Mouse (Mus musculus): ENCODE measurements around the gene Hdc. TPM values are rescaled to one million over a fixed set of nuclear protein-coding genes. Genes with fewer than 3 reads are reported as not detected.

The Hdc gene
- polyA plus RNA-seq, 1 experiment from 2014 or later, result 0.97 TPM

DNA sequence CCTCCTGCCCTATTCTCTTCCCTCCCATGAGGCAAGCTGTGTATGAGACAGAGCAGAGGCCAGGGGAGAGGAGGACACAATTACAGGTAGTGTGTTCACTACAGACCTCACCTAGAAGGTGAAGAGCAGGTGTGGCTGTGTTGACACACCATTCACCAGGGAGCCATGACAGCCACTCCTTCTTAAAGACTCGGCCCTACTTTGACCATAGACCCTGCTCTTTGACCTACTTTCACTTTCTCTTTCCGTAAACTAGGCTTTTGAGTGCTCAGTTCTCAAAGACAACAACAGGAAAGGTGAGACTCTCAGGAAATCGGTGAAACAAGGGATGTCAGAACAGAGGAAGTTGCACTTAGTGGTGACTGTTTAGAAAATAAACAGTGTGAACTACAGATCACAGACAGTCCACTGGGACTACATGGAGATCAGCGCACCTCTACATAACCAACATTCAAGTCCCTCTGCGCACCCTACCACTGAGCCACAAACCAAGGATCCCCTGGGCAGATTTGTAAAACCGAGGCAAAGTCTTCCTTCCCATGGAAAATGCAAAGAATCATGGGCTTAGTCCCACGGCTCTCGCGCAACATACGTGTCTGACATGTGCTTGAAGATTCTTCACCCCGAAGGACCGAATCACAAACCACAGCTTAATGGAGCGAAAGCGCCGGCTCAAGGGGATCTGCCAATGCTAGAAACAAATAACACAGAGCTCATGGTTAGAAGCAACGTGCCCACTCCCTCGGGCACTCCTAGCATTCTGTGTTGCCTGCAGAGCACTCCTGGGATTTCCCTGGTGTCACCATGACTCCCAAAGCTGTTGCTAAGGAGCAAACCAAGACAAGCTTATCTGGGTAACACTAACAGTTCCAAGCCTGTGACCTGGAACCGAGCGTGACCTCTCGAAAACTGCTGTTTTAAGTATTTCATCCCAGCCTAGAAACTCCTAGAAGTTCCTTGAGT lies 21.5 kb downstream of the Hdc start:
- no peaks in the 10 kb centered on the region for H3K9me3 ChIP-seq
- H3K27ac ChIP-seq, result no peak overlapping the region
- H3K9ac ChIP-seq (replicated peaks), result no peak overlapping the region
- H3K4me1 ChIP-seq (replicated peaks), result no peaks in the 10 kb centered on the region
- ATAC-seq, result no peak
- WGBS, result 79% methylated on average over 20 of the region's 20 CpGs
- no peaks in the 10 kb centered on the region for H3K36me3 ChIP-seq
- H3K27me3 ChIP-seq, result 0 out of 2 replicates have a peak, but pooled peaks cover 3% of the 10 kb centered on the region
- no peak overlapping the region for H3K4me3 ChIP-seq (replicated peaks)
- no peak overlapping the region for H3K4me2 ChIP-seq (replicated peaks)

DNA sequence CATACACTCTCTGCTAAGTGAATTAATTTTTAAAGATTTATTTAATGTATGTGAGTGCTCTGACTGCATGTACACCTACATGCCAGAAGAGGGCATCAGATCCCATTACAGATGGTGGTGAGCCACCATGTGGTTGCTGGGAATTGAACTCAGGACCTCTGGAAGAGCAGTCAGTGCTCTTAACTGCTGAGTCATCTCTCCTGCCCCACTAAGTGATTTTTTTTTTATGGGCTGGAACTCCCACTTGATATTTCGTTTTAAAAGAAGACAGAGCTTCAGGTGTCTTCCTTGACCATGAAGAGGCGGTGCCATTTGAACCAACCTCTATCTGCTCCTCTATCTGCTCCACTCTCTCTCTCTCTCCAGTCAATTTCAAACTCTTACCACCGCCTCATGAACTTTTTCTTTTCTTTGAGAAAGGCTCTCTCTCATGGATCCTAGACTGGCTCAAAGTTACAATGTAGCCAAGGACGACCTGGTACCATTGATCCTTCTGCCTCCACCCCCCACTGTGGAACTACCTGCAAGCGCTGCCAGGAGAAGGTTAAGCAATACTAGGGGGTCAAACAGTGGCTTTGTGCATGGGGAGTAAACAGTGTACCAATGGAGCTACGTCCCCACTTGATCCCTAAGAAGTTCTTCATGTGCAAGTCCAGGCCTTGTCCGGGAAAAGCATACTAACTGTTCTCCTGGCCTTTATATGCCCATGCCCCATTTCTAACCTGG lies 22.6 kb downstream of the Hdc start:
- Histone ChIP-seq H3K9ac (replicated peaks) (no peak overlapping the region), H3K9me3 (no peaks in the 10 kb centered on the region), H3K4me2 (replicated peaks) (no peak overlapping the region), H3K27ac (no peak overlapping the region), H3K27me3 (0 out of 2 replicates have a peak, but pooled peaks cover 3% of the 10 kb centered on the region), H3K4me1 (replicated peaks) (no peaks in the 10 kb centered on the region), H3K36me3 (no peaks in the 10 kb centered on the region), H3K4me3 (replicated peaks) (no peak overlapping the region)
- 94% methylated on average over 7 of the region's 7 CpGs for WGBS
- ATAC-seq, result no peak

DNA sequence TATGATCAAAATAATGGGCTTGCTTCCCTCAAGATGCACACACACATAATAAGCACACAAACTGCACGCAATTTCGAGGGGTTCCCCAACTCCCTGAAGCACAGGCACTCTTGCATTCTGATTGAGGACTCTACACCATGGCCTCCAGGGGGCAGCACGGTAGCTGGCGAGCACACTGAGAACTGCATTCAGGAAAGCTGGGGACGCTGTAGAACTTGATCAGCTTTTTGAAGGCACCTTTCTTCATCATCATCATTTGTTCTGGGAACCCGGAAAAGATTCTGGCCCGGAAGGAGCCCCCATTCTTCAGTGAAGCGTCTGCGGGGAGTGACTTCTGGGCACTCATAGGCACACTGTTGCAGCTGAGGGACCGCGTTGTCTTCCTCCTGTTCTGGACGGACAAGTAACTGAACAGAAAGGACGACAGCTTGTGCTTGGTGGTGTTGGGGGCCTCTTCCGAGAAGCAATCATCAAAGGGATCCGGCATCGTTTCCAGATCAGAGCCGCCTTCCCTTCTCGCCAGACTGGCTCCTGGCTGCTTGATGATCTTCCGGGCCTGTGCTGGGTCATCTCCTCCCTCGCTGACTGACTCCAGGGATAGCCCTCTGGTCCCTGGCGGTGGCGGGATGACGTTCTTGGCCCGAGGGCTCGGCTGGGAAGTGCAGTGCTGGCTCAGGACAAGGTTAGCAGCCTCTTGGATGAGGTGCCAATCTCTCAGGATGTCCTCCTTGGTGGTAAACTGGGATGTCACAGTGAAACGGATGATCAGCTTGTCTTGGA lies 25.1 kb downstream of the Hdc start:
- Histone ChIP-seq H3K4me3 (replicated peaks) (peak overlapping the region; percentile 30), H3K4me1 (replicated peaks) (no peaks in the 10 kb centered on the region), H3K36me3 (no peaks in the 10 kb centered on the region), H3K9me3 (no peaks in the 10 kb centered on the region), H3K27ac (no peak overlapping the region), H3K9ac (replicated peaks) (peak overlapping the region; percentile 44; the same call in 1 of the 2 replicates), H3K4me2 (replicated peaks) (peak overlapping the region; percentile 52), H3K27me3 (0 out of 2 replicates have a peak, but pooled peaks cover 3% of the 10 kb centered on the region)
- ATAC-seq, result 0 out of 2 replicates have a peak, but pooled peaks have one; percentile 43
- 36% methylated on average over 26 of the region's 26 CpGs for WGBS

DNA sequence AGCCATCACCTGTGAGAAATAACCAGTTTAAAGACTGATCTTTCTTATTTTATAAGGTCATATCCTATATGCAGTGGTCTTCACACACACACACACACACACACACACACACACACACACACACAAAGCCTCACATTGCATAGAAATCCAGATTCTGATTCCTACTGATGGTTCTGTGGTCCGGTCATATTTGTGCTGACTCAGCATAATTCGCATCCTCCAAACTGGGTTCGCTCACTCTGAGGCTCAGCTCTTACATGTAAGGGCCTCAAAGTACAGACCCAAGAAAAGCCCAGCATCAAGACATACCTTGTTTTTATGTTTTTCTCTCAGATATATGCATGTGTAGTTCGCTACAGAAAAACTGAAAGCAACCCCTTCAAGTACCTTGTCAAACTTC lies 27.8 kb downstream of the Hdc start:
- H3K36me3 ChIP-seq, result peaks cover 11% of the 10 kb centered on the region
- H3K4me2 ChIP-seq (replicated peaks), result no peak overlapping the region
- H3K27me3 ChIP-seq, result 0 out of 2 replicates have a peak, but pooled peaks cover 3% of the 10 kb centered on the region
- no peaks in the 10 kb centered on the region for H3K9me3 ChIP-seq
- no peak overlapping the region for H3K4me3 ChIP-seq (replicated peaks)
- no peak overlapping the region for H3K27ac ChIP-seq
- no peaks in the 10 kb centered on the region for H3K4me1 ChIP-seq (replicated peaks)
- no peak overlapping the region for H3K9ac ChIP-seq (replicated peaks)
- no peak for ATAC-seq
- 94% methylated on average over 4 of the region's 4 CpGs for WGBS

DNA sequence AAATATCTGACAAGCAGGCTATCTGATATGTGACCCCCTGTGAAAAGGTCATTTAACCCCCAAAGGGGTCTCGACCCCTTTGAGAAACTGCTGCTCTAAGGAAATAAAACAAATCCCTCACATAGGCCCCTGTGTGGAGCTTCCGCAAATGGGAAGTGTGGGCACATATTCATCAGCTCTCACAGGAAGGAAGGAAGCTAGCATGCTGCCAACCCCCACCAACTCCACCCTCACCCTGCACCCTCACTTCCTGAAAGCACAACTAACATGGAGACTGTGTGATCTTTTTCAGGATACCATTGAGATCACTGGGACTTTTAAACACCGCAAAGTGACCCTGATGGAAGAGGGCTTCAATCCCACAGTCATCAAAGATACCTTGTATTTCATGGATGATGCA lies 31.6 kb downstream of the Hdc start:
- ATAC-seq, result no peak
- Histone ChIP-seq H3K4me2 (replicated peaks) (no peak overlapping the region), H3K9ac (replicated peaks) (no peak overlapping the region), H3K4me3 (replicated peaks) (no peak overlapping the region), H3K36me3 (peaks cover 15% of the 10 kb centered on the region), H3K4me1 (replicated peaks) (no peaks in the 10 kb centered on the region), H3K27me3 (no peaks in the 10 kb centered on the region), H3K9me3 (no peaks in the 10 kb centered on the region), H3K27ac (no peak overlapping the region)
- WGBS, result 90% methylated on average over 3 of the region's 3 CpGs

DNA sequence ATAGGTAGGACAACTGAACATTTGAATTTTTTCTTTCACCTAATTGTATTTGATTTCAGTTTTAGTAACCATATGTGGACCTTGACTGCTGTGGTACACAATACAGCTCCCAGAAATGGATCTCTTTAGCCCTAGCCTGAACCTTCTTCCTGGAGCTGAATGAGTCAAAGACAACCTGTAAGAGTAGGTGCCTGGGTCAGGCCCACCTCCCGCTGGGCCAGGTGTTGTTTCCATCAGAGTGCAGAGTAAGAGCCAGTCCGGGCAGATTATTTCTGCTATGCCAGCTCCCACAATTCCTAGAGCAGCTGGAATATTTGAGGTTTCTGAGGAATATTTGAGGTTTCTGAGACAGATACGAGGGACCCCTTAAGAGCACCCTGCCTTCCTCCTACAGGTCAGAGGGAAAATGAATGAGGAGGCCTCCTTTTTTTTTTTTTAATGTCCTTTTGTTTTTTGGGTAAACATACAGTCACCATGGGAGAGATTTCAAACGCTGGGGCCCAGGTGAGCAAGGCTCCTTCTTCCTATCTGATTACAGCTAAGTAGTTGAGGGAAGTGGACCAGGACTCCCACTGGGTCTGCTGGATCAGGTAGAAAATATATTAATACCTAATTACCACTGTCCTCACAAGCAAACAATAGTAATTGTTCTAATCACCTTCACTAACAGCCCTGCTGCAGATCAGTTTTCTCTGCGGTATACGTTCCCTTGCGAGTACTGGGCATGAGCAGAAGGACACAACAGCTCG lies 34.3 kb downstream of the Hdc start:
- no peaks in the 10 kb centered on the region for H3K4me1 ChIP-seq (replicated peaks)
- WGBS, result 85% methylated on average over 8 of the region's 8 CpGs
- no peak overlapping the region for H3K27ac ChIP-seq
- H3K4me3 ChIP-seq (replicated peaks), result no peak overlapping the region
- no peak overlapping the region for H3K9ac ChIP-seq (replicated peaks)
- no peaks in the 10 kb centered on the region for H3K9me3 ChIP-seq
- ATAC-seq, result no peak
- peaks cover 15% of the 10 kb centered on the region for H3K36me3 ChIP-seq
- no peaks in the 10 kb centered on the region for H3K27me3 ChIP-seq
- H3K4me2 ChIP-seq (replicated peaks), result no peak overlapping the region

DNA sequence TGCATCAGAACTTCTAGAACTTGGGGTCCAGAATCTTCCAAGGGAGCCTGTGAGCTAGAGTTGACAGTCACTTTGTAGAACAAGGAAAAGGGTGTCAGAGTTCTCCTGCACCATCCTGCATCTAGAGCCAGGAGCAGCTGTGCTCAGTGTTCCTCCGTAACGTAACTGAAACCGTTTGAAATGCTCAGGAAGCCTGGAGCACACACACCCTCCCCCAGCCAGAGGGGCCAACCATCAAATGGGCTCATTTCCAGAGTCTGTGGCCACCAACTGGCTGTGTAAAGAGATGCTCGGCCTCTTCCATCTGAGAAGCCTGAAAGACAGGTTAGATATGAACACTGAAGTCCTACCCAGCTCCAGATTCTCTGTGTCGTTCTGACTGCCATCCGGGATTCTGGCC lies 35.1 kb downstream of the Hdc start:
- Histone ChIP-seq H3K4me2 (replicated peaks) (no peak overlapping the region), H3K27me3 (no peaks in the 10 kb centered on the region), H3K4me1 (replicated peaks) (no peaks in the 10 kb centered on the region), H3K27ac (no peak overlapping the region), H3K4me3 (replicated peaks) (no peak overlapping the region), H3K36me3 (peaks cover 15% of the 10 kb centered on the region), H3K9me3 (no peaks in the 10 kb centered on the region), H3K9ac (replicated peaks) (no peak overlapping the region)
- 86% methylated on average over 6 of the region's 6 CpGs for WGBS
- ATAC-seq, result no peak

DNA sequence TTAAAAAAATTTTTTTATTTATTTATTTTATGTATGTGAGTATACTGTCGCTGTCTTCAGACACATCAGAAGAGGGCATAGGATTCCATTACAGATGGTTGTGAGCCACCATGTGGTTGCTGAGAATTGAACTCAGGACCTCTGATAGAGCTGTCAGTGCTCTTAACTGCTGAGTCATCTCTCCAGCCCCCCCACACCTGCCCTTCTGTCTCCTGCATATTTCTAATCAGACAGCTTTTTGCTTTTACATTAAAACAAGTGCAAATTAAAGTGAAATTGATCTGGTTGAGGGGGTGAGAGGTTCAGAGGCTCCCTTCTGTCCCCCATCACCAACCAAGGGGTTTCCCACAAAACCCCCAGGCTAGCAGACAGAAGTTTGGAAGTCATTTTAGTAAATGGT lies 39.8 kb downstream of the Hdc start:
- Histone ChIP-seq H3K4me2 (replicated peaks) (no peak overlapping the region), H3K4me1 (replicated peaks) (no peaks in the 10 kb centered on the region), H3K36me3 (no peaks in the 10 kb centered on the region), H3K9me3 (no peaks in the 10 kb centered on the region), H3K27ac (no peak overlapping the region), H3K9ac (replicated peaks) (no peak overlapping the region), H3K4me3 (replicated peaks) (no peak overlapping the region), H3K27me3 (no peaks in the 10 kb centered on the region)
- 97% methylated on average over 1 of the region's 1 CpGs for WGBS
- ATAC-seq, result no peak

DNA sequence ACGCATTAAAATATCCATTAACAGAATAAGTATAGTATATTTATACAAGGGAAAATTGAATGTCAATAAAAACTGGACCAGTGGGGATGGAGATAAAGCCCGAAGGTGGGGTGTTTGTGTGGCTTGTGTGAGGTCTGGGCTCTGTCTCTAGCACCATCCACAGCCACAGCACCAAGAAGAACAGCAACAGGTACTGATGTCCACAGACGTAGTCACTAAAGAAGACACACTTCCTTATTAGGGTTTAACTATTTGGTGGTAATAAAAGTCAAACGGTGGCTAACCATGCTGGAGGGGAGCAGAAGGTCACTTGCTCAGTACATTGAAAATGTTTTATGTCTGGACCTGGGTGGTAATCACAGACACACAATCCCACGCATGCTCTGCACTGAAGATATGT lies 41.7 kb downstream of the Hdc start:
- Histone ChIP-seq H3K27ac (no peak overlapping the region), H3K4me3 (replicated peaks) (no peak overlapping the region), H3K4me2 (replicated peaks) (no peak overlapping the region), H3K9me3 (no peaks in the 10 kb centered on the region), H3K36me3 (no peaks in the 10 kb centered on the region), H3K9ac (replicated peaks) (no peak overlapping the region), H3K4me1 (replicated peaks) (no peaks in the 10 kb centered on the region), H3K27me3 (no peaks in the 10 kb centered on the region)
- no peak for ATAC-seq
- 92% methylated on average over 5 of the region's 5 CpGs for WGBS

DNA sequence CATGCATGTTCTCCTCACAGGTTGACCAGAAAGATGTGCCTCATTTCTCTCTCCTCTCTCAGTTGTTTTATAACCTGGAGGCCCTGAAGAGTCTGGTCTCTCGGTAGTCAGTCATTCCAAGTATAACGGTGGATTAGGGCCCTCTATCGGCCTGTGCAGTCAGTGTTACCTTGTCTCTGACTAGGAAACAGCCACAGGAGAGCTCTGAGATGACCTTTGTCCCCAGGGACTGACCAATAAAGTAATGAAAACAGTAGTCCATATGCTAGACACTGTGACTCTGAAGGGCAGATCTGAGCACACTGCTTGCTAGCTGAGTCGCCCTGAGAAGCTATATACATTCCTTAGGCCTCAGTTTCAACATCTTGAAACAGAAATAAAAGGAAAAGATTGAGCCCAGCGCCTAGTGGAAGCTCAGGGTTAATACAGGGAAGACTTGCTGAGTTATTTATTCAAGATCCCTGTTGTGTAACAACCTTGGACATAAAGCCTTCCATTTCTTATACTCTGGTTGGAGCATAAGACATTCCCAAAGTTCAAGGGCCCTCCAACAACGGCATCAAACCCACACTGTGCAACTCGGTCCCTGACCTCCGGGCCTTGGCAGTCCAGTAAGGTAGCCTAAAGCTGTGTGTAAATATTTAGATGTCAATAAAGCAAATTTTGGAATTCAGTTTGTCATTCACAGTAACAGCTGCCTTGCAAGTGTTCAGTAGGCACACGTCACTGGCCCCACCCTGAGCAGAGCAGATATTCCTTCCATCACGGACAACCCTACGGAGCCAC lies 43.5 kb downstream of the Hdc start:
- Histone ChIP-seq H3K27ac (no peak overlapping the region), H3K9ac (replicated peaks) (no peak overlapping the region), H3K4me3 (replicated peaks) (no peak overlapping the region), H3K4me1 (replicated peaks) (no peaks in the 10 kb centered on the region), H3K27me3 (no peaks in the 10 kb centered on the region), H3K9me3 (peaks cover 3% of the 10 kb centered on the region), H3K4me2 (replicated peaks) (no peak overlapping the region), H3K36me3 (no peaks in the 10 kb centered on the region)
- WGBS, result 82% methylated on average over 11 of the region's 11 CpGs
- ATAC-seq, result no peak

DNA sequence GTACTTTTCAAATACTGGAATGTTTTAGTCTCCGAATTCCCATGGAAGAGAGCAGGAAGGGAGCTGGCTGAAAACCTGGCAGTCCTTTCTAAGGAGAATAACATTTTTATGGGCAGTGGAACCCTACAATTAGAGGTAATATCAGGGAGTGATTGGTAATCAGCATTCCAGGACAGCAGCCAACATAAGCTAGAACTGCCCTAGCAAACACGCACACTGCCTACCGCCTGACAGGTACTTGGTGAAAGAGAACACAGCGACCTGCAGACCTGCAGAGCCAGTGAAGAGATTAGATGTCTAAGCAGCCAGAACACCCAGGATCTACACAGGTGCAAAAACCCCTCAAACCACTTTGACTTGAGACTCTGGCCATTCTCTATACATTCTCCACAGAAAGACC lies 46.4 kb downstream of the Hdc start:
- 89% methylated on average over 4 of the region's 4 CpGs for WGBS
- Histone ChIP-seq H3K4me1 (replicated peaks) (no peaks in the 10 kb centered on the region), H3K27ac (no peak overlapping the region), H3K27me3 (no peaks in the 10 kb centered on the region), H3K4me3 (replicated peaks) (no peak overlapping the region), H3K9ac (replicated peaks) (no peak overlapping the region), H3K4me2 (replicated peaks) (no peak overlapping the region), H3K36me3 (no peaks in the 10 kb centered on the region), H3K9me3 (peaks cover 3% of the 10 kb centered on the region)
- ATAC-seq, result no peak

Data from midbrain, embryonic 13.5 days (tissue).